Mouse (Mus musculus) hematopoietic stem cell, adult 5-6 weeks (primary cell): ENCODE results near the gene Fras1. TPM values are rescaled to one million over a fixed set of nuclear protein-coding genes. Genes with fewer than 3 reads are reported as not detected.

Experiments used
- ATAC-seq, 2 experiments: fragments of 125-278 bp in 1 of 2; replicated peaks in 1 of 2; 2 replicates each; pipeline ENCODE4 v1.8.0; 2016 to 2017; ENCODE audit warnings: inconsistent platforms in 2 of 2, mild to moderate bottlenecking in 2 of 2, moderate number of reproducible peaks in 2 of 2, low read depth in 1 of 2, moderate TSS enrichment in 1 of 2; ENCODE audit not compliant: low FRiP score in 2 of 2, poor library complexity in 2 of 2, severe bottlenecking in 2 of 2, insufficient read depth in 1 of 2, low TSS enrichment in 1 of 2
- total RNA-seq: library from RNA; stranded (forward); fragments of 172-1452, 232-1000 nt; gene quantifications from 2 replicates; pipeline ENCODE4 v1.2.3, GENCODE M21; 2017

Fras1 gene
- total RNA-seq, 1 experiment from 2014 or later = not detected

DNA sequence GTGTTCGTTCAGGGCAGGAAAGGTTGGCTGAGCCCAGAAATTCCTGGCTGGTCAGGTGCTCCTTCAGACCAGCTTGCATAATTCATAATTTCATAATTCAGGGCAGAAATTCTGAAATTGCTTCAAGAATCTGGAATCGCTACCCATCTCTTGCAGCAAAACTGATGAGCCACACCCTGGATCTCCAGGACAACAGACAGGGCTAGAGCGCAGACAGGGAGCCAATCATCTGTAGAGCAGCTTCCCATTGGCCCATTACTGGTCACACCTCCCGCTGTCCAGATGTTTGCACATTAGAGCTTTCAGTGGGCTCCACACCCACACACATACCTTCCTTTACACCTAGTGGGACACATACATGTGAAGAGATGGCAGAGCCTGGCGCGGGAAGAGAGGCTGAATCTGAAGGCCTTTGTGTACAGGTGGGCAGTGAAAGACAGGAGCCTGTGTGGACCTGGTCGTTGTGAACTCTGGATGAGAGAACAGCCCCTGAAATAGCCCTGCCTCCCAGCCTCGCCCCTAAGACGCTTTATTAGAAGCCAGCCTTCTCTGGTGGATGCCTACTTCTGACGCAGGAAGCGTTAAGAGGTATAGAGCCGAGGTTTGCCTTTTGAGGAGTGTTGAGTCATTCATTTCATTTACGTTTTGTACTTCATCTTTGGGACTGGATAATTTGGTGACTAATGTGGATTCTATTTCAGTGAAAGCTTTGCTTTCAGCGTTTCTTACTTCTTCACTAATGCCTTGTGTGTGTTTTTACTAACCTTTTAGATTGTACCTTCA is 409.9 kb downstream of the Fras1 start:
- no peak for ATAC-seq

DNA sequence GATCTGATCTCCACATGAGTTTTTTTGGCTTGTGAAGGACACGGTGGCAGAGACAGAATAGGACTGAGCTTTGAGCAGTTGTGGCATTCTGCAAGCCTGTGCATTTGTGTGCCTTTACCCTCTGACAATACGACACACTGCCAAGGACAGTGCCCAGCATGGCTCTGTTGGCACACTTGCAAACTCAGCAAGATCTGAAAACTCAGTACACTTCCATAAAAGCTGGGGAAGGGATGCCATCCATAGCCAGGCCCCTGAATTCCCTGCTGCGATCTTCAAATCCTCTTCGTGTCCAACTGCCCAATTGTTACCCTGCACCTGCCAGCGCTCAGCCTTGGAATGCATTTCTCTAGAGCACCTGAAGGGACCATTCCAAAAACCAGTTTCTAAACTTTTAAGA is 411.3 kb downstream of the Fras1 start:
- ATAC-seq = no peak

DNA sequence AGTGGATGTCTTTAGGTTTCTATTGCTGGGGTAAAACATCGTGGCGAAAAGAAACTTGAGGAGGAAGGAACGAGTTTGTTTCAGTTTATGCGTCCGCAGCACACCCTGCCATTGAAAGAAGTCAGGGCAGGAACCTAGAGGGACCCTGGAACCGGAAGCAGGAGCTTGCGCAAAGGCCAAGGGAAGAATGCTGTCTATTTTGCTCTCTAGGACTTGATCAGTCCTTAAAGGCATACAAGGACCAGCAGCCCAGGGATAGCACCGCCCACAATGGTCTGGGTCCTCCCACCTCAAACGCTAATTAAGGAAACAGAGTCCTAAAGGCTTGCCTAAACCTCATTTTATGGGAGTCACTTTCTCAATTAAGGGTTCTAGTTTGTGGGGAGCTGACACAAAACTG is 418.7 kb downstream of the Fras1 start:
- ATAC-seq = peak in 1 of 2 experiments; percentile 24; a peak in 1 of 4 replicates

DNA sequence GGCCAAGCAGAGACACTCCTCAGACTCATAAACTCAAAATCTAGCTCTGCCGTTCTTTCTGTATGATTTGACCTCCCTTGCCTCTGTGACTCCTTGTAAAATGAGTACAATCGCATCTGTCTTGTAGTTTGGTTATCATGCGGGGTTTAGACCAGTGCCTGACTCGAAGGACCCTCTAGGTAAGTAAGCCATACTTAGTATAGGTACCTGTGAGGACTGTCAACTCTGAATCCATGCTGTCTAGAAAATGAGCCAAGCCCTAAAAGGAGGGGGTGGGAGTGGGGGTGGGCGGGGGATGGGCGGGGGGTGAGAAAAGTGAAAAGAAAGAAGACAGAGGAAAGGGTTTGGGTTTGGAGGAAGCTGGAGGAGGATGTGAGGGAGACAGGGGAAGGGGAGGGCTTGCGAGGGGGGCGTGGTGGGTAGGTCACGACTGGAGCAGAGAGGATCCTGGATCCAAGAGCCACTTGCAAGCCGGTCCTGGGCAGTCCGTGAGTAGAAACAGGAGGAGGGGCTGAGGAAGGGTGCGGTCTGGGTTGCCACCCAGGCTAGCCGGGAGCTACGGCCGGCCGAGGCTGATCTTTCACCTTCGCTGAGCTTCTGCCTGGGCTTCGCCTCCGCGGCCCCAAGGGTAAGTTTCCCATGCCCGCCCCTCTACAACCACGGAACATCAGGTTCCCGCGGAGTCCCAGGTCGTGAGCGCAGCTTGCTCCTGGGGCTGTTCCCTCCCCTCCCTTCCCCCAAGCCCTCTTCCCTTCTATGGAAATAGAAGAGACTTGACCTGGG is 419.4 kb downstream of the Fras1 start, which contains the start of gene Anxa3:
Anxa3 (plus strand) TSS at position 404 of the 783 bp plus-strand sequence.
- peak; percentile 54 to 62 for ATAC-seq

DNA sequence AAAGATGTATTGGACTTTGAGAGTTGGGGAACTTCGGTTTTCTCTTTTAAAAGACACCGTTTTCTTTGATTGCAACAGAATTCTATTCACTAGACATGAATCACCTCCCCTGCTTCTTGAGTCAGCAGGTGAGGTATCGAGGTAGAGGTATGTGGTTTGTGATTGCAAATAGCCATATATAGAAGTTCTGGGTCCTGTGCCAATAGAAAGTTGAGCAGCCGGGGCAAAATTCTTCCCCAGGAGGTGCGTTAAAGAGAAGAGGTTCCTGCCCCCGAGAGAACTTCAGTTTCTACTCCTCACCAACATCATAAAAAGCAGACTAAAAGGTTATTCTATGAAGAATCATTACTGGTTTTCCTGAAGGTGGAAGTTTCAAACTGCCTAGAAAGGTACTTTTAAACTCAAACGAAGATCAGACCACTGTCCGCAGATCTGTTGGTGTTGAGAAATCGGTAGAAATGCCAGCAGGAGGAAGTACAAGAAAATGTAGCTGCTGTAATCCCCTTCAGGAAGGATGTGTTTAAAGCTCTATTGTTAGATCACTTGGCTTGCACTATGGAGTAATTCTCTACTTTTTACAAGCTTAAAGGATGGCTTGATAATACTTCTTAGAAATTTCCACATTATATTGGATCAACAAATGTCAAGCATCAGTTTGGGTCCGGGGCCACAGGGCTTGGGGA is 420.3 kb downstream of the Fras1 start:
- peak; percentile 65; a peak in 3 of 4 replicates for ATAC-seq

DNA sequence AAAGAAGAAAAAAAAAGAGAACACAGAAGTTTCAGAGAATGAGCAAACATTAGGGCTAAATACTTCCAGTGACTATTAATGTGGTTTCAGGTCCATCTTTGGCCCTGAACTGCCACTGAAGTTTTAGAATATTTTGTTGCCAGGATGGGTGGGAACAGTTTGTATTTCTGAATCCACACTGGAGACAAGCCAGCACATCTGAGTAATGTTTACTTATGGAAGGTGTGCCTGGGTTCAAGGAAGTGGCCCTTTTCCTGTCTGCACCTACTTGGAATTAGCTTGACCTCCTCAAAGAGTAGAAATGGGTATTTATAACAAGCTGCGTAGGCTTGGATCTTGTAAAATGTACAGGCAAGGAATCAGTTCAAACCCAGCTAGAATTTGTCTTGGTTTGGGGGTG is 422.0 kb downstream of the Fras1 start:
- ATAC-seq = no peak

DNA sequence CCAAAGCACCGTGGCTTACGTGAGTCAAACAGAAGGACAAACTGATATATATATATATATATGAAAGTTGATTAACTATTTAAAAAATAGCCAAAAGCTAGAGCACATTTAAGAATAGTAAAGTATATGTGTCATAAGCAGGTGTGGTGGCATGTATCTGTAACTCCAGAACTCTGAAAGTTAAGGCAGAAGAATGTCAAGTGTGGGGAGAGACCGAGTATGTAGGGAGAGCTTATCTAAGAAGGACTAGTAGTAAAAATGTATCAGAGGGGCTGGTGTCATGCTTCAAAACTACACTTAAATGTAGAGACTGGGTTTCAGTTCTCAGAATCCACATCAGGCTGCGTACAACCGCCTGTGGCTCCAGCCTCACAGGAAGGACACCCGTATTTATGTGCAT is 423.7 kb downstream of the Fras1 start:
- no peak for ATAC-seq

DNA sequence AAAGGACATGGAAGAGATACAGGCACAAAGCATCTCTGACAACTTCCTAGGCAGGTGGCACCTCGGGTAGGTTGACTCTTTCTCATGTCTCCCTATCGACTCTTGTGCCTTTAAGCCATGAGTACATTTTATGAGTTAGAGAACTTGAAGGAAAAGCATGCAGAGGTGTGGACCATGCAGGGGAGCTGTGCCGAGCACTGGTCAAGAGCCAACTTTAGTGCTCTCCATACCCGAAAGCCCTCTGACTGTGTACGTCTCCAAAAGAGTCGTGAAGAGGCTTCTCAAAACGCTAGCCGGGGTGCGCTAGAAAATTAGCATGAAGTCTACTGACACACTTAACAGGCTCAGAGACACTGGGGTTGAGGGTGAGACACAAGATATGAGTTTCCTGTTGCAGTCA is 425.4 kb downstream of the Fras1 start:
- no peak for ATAC-seq

DNA sequence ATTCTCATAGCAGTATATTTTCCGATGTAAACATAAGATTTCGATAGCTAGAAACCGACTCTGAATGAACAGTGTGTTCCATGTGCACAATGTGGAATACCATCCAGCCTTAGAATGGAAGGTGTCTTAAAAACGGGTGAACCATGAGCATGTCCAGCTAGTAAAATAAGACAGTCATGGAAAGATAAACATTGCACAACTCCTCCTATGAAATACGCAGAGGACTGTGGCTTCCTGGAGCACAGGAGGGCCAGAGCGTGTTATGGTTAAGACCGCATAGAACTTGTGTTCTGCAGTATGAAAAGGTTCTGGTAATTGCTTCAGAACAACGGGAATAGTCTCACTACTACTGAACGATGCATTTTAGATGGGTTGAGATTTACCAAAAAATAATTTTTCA is 426.2 kb downstream of the Fras1 start:
- no peak for ATAC-seq

DNA sequence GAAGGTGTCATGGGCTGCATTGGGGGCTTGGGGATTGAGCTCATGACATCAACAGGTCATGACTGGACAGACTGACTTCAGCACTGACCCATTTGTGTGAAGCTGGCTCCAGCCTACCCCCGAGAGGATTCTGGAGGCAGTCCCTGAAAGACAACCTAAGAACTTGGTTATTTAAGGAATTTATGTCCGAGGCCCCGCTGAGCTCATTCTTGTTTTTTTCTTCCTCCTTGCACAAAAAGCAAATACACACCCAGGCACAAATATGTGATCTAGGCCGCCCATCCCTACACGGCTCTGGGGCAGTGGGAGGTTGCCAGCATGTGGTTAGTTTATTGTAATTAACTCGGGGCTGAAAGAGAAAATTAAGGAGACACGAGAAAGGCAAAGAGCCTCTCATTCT is 428.4 kb downstream of the Fras1 start:
- no peak for ATAC-seq

DNA sequence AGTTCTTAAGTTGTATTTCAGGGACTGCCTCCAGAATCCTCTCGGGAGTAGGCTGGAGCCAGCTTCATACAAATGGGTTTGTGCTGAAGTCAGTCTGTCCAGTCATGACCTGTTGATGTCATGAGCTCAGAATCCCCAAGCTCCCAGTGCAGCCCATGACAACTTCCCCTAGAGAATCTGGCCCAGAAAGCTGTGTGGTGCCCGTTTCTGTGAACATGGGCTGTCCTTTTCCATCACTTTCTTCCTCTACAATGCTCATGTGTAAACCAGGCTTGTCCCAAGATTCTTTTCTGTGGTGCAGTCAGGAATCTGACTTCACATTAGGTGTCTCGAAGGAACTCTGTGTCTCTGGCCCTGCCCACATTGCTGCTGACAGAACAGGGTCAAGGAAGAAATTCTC is 429.3 kb downstream of the Fras1 start:
- no peak for ATAC-seq

DNA sequence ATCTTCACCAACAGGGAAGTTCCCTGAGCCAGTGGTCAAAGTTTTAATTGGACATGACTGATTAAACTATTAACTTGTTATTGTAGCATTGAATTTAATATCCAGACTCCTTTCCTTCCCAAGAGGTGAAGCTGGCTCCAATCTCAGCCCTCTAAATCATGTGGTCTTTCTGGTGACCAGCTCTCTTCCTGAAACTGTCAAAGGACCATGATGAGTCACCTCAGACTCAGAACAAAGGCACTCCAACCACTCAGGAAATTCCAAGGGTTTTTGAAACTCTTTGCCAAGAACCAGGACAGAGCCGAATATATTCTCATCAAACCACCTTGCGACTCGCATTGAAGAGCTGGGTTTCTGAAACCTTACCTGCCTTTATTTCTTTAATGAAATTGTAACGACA is 430.5 kb downstream of the Fras1 start:
- no peak for ATAC-seq

DNA sequence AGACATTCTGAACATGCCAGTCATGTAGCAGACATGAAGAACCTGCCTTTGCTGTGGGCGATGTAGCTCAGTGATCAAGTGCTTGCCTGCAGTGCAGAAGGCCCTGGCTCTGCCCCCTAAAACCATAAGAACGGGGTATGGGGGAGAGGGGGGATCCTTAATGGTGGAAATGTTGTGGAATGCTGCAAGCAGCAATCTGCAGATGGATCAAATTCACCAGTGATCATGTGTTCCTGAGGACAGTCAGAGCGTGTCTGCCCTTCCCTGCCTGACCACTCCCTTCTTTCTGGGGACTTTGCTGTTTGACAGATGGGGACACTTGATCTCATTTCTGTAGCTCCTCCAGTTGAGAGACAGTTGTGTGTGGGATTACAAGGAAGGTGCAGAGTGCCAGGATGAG is 431.1 kb downstream of the Fras1 start:
- ATAC-seq = no peak

DNA sequence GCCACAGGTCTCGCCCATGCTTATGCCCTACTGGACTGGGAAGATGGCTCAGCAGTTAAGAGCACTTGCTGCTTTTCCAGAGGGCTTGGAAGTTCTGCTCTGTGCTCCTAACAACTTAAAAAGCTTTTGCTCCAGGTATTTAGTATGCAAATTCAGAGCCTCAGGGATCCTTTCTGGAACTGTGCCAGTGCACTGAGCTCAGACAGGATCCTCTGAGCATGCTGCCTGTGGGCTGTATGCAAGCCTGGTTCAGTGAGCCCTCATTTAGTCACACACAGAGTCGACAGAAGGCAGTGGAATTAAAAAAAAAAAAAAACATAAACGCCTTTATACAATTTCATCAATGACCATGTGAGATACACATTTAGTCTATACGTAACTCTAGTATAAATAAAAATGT is 436.9 kb downstream of the Fras1 start:
- no peak for ATAC-seq

DNA sequence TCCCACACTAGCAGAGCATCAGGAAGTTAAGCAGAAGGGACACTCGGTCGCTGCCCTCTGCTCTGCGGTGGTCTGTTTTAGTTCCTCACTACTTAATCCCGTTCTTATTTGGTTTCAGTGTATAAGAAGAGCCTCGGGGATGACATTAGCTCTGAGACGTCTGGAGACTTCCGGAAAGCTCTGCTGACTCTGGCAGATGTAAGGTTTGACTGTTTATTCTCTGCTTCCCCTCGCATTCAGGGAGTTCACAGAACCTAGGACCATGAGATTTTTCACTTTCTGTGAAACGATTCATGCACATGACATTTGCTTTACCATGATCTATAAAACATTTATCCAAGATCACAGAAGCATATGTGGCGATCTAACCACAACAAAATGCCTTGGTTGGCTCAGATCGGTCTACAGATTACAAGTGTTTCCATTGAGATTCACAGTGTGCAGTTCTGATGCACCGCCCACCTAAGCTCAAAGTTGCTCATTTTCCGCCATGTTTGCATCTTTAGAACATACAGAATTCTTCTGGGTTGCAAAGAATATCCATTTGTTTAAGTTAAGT is 451.1 kb downstream of the Fras1 start:
- no peak for ATAC-seq

DNA sequence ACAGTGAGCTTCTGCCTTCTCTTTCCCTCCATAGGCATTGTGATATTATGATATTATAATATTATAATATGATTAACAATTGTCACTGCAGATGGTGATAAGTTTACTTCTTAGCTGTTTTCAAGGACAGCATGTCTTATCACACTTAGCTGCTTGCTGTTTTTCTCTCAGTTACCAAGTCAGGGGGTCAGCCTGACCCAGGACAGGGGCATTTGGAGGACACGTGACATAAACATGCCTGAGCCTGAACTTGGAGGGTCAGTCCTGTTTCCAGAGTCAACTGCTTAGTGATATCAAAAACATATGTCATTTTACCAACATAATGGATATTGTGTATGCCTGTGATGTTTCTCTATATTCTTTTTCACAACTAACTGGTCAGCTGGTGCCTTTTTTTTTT is 453.4 kb downstream of the Fras1 start:
- no peak for ATAC-seq
